Mouse (Mus musculus) limb, embryonic 15.5 days (tissue): Measurements from ENCODE around the gene 1700019N19Rik. TPM values are rescaled to one million over a fixed set of nuclear protein-coding genes. Genes with fewer than 3 reads are reported as not detected.

Source experiments
- ATAC-seq: fragments of 200-750 bp; cut with Nextera tagmentation; 2 replicates; pipeline ENCODE4 v1.8.0; 2017; ENCODE audit warnings: low read depth, moderate TSS enrichment; ENCODE audit not compliant: insufficient number of reproducible peaks, low FRiP score, low TSS enrichment
- H3K27ac ChIP-seq: fragments of 300-500 bp; sonication (generic); 2 replicates; pipeline ENCODE4 v1.5.1; 2015; ENCODE audit warnings: moderate library complexity, mild to moderate bottlenecking, inconsistent platforms
- H3K27me3 ChIP-seq: fragments of 300-500 bp; sonication (generic); 2 replicates; pipeline ENCODE4 v1.6.1; 2015; ENCODE audit warnings: inconsistent platforms
- H3K36me3 ChIP-seq: fragments of 300-500 bp; sonication (generic); 2 replicates; pipeline ENCODE4 v1.6.1; 2015; ENCODE audit warnings: inconsistent platforms
- H3K4me1 ChIP-seq: fragments of 300-500 bp; sonication (generic); 2 replicates; pipeline ENCODE4 v1.6.1; 2015; ENCODE audit warnings: inconsistent platforms
- H3K4me2 ChIP-seq: fragments of 300-500 bp; sonication (generic); 2 replicates; pipeline ENCODE4 v1.6.1; 2015; ENCODE audit warnings: mild to moderate bottlenecking, inconsistent platforms
- H3K4me3 ChIP-seq: fragments of 300-500 bp; sonication (generic); 2 replicates; pipeline ENCODE4 v1.5.1; 2015; ENCODE audit warnings: mild to moderate bottlenecking, inconsistent platforms
- H3K9ac ChIP-seq: fragments of 300-500 bp; sonication (generic); 2 replicates; pipeline ENCODE4 v1.6.1; 2015; ENCODE audit warnings: inconsistent platforms
- H3K9me3 ChIP-seq: fragments of 300-500 bp; sonication (generic); 2 replicates; pipeline ENCODE4 v1.6.1; 2016; ENCODE audit warnings: inconsistent platforms
- WGBS: fragments of 180-500 bp; shearing (Covaris S2); methylation state at CpG from one replicate; pipeline ENCODE4 v1.1.7; 2015; 5-methylcytosine and 5-hydroxymethylcytosine counted together
- polyA plus RNA-seq: library from polyadenylated mRNA; unstranded; fragments of >200 nt; fragmentation: Nextera tagmentation; extraction: Ambion mirVana; gene quantifications from 2 replicates; pipeline ENCODE4 v1.2.1, GENCODE M21; 2015

1700019N19Rik gene
- polyA plus RNA-seq, 1 experiment from 2014 or later: not detected

GRCm38 (mm10) chr19:58824316-58824715, 30.1 kb upstream of the 1700019N19Rik start:
- Histone ChIP-seq H3K9me3 (no peaks in the 10 kb centered on the region), H3K4me1 (no peaks in the 10 kb centered on the region), H3K9ac (no peak overlapping the region), H3K4me2 (no peak overlapping the region), H3K36me3 (no peaks in the 10 kb centered on the region), H3K27me3 (no peaks in the 10 kb centered on the region), H3K27ac (no peak overlapping the region), H3K4me3 (no peak overlapping the region)
- no peak for ATAC-seq
- WGBS: 55% methylated on average over 1 of the region's 1 CpGs

DNA sequence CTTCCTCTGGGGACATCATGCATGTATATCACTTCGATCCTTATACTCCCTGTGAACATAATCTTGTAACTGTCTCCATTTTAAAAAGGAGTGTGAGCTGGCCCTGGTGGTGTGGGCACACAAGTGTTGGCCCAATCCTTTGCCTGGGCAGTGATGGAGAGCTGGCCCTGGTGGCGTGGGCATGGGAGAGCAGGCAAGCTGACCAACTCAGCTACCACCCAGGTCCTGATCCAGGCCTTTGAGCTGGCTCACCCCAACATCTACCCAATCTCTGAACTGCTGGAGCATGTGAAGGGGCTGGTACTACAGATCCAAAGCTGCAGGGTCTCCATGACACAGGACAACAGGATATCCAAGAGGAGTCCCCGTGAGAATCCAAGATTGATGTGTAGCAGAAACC, 29.0 kb upstream of the 1700019N19Rik start:
- ATAC-seq: no peak
- Histone ChIP-seq H3K9me3 (no peaks in the 10 kb centered on the region), H3K27me3 (no peaks in the 10 kb centered on the region), H3K4me2 (no peak overlapping the region), H3K27ac (no peak overlapping the region), H3K4me3 (no peak overlapping the region), H3K36me3 (no peaks in the 10 kb centered on the region), H3K9ac (no peak overlapping the region), H3K4me1 (0 out of 2 replicates have a peak, but pooled peaks cover 3% of the 10 kb centered on the region)
- WGBS: 88% methylated on average over 3 of the region's 3 CpGs

GRCm38 (mm10) chr19:58822454-58823200, 28.4 kb upstream of the 1700019N19Rik start:
- no peak overlapping the region for H3K27ac ChIP-seq
- H3K36me3 ChIP-seq: no peaks in the 10 kb centered on the region
- H3K9me3 ChIP-seq: no peaks in the 10 kb centered on the region
- no peak overlapping the region for H3K9ac ChIP-seq
- H3K4me2 ChIP-seq: no peak overlapping the region
- no peak for ATAC-seq
- WGBS: 57% methylated on average over 20 of the region's 20 CpGs
- H3K27me3 ChIP-seq: no peaks in the 10 kb centered on the region
- 0 out of 2 replicates have a peak, but pooled peaks cover 3% of the 10 kb centered on the region for H3K4me1 ChIP-seq
- no peak overlapping the region for H3K4me3 ChIP-seq

DNA sequence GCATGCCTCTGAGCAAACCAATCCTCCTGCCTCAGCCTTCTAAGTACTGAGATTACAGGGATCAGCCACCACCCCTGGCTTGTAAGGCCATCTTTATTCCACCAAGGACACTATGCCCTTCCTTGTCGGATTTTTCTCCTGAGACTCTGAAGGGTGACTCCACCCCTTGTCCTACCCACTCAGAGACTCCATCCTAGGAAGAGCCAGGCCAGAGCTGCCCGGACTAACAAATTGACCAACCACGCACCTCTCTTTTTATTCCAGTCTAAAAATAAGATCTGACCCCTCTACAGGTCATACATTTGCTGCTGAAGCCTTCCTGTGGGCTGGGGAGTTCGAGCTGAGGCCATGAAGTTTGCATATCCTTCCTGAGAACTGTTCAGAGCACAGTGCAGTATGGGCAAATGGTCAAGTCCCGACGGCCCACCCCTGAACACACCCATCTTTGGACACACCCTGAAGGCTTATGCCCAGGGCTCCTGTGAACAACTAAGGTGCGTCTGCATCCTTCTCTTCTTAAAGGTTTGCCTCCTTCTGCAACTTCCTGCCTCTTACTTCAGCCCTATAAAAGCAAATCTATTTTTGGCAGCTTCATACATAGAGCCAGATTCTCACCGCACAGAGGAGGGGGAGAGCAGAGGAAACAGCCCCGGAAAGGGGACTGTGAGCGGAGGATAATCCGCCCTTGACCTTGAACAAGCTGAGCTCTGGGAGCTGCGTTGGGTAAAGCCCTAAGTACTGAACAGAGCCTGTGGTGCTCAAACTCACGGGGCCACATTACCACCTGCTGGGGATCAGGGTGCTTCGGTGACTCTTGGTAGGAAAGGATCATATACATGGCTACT, 24.5 kb upstream of the 1700019N19Rik start:
- Histone ChIP-seq H3K36me3 (no peaks in the 10 kb centered on the region), H3K4me1 (peaks cover 5% of the 10 kb centered on the region; the same call in 1 of the 2 replicates), H3K27ac (no peak overlapping the region), H3K27me3 (no peaks in the 10 kb centered on the region), H3K4me3 (no peak overlapping the region), H3K4me2 (no peak overlapping the region), H3K9ac (no peak overlapping the region), H3K9me3 (no peaks in the 10 kb centered on the region)
- 74% methylated on average over 14 of the region's 14 CpGs for WGBS
- ATAC-seq: no peak

GRCm38 (mm10) chr19:58817398-58817797, 23.1 kb upstream of the 1700019N19Rik start:
- Histone ChIP-seq H3K4me2 (no peak overlapping the region), H3K9me3 (no peaks in the 10 kb centered on the region), H3K27me3 (no peaks in the 10 kb centered on the region), H3K36me3 (no peaks in the 10 kb centered on the region), H3K4me3 (no peak overlapping the region), H3K9ac (no peak overlapping the region), H3K27ac (no peak overlapping the region), H3K4me1 (peaks cover 5% of the 10 kb centered on the region; the same call in 1 of the 2 replicates)
- whole genome bisulfite sequencing: 82% methylated on average over 11 of the region's 11 CpGs
- no peak for ATAC-seq

- no peaks in the 10 kb centered on the region for H3K9me3 ChIP-seq
- no peaks in the 10 kb centered on the region for H3K27me3 ChIP-seq
- no peak overlapping the region for H3K4me2 ChIP-seq
- 46% methylated on average over 17 of the region's 17 CpGs for WGBS
- peaks cover 5% of the 10 kb centered on the region; the same call in 1 of the 2 replicates for H3K4me1 ChIP-seq
- no peak overlapping the region for H3K4me3 ChIP-seq
- no peak overlapping the region for H3K27ac ChIP-seq
- no peak for ATAC-seq
- no peak overlapping the region for H3K9ac ChIP-seq
- no peaks in the 10 kb centered on the region for H3K36me3 ChIP-seq
These were observed 22.3 kb upstream of the 1700019N19Rik start for GRCm38 (mm10) chr19:58816453-58817041.

- ATAC-seq: no peak
- Histone ChIP-seq H3K4me2 (no peak overlapping the region), H3K27ac (no peak overlapping the region), H3K4me1 (peaks cover 5% of the 10 kb centered on the region; the same call in 1 of the 2 replicates), H3K4me3 (no peak overlapping the region), H3K36me3 (no peaks in the 10 kb centered on the region), H3K9ac (no peak overlapping the region), H3K9me3 (no peaks in the 10 kb centered on the region), H3K27me3 (no peaks in the 10 kb centered on the region)
- 83% methylated on average over 13 of the region's 13 CpGs for WGBS
These were observed 21.1 kb upstream of the 1700019N19Rik start for GRCm38 (mm10) chr19:58815179-58815922.

DNA sequence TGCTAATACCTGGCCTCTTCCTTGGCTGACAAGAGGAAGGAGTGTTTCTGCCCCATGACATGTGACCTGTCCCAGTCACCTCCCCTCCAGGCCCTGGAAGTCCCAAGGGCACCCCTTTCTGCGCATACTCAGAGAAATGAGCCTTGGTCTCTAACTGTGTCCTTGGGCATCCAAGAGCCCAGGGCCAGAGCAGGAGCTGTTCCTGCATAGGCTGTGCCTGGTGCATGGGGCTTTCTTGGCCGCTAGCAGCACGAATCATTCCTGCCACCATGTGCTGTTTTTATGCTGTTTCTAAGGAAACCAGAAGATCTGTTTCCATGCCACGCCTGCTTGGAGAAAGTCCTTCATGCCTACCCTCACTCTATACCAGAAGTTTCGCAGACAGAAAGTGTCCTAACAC, 16.3 kb upstream of the 1700019N19Rik start:
- 73% methylated on average over 5 of the region's 5 CpGs for WGBS

GRCm38 (mm10) chr19:58808864-58809263, 14.6 kb upstream of the 1700019N19Rik start:
- H3K9me3 ChIP-seq: no peaks in the 10 kb centered on the region
- no peaks in the 10 kb centered on the region for H3K27me3 ChIP-seq
- H3K27ac ChIP-seq: no peak overlapping the region
- ATAC-seq: no peak
- no peaks in the 10 kb centered on the region for H3K36me3 ChIP-seq
- no peak overlapping the region for H3K4me2 ChIP-seq
- no peak overlapping the region for H3K9ac ChIP-seq
- WGBS: 76% methylated on average over 6 of the region's 6 CpGs
- H3K4me1 ChIP-seq: no peaks in the 10 kb centered on the region
- H3K4me3 ChIP-seq: no peak overlapping the region

More for the DNA sequence above, 16.3 kb upstream of the 1700019N19Rik start:
- Histone ChIP-seq H3K4me2 (no peak overlapping the region), H3K36me3 (no peaks in the 10 kb centered on the region), H3K4me3 (no peak overlapping the region), H3K27me3 (no peaks in the 10 kb centered on the region), H3K4me1 (no peaks in the 10 kb centered on the region), H3K9me3 (no peaks in the 10 kb centered on the region), H3K27ac (no peak overlapping the region), H3K9ac (no peak overlapping the region)
- no peak for ATAC-seq

DNA sequence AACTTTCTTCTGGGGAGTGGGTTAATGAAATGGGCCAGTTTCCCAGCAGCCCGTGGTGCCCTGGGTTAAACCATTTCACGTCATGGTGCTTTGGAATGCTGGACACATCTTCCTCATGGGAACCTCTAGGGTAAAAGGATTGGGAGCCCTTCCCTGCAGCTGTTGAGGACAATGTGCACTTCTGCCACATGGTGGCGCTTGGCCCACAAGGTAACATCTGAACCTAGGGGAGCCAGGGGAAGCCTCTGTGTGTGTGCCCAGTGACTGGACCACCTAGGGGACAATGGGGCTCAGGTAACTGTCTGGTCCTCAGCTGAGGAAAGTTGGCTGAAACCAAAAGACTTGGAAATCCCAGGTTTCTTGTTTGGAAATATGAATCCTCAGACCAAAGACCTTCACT, 12.1 kb upstream of the 1700019N19Rik start:
- Histone ChIP-seq H3K4me1 (no peaks in the 10 kb centered on the region), H3K4me3 (no peak overlapping the region), H3K9me3 (no peaks in the 10 kb centered on the region), H3K27ac (no peak overlapping the region), H3K36me3 (no peaks in the 10 kb centered on the region), H3K9ac (no peak overlapping the region), H3K4me2 (no peak overlapping the region), H3K27me3 (no peaks in the 10 kb centered on the region)
- ATAC-seq: no peak
- WGBS: 3% methylated on average over 3 of the region's 3 CpGs

- WGBS: 88% methylated on average over 9 of the region's 9 CpGs
- no peak for ATAC-seq
These were observed 11.0 kb upstream of the 1700019N19Rik start for GRCm38 (mm10) chr19:58805191-58805779.

More at GRCm38 (mm10) chr19:58805191-58805779, 11.0 kb upstream of the 1700019N19Rik start:
- Histone ChIP-seq H3K4me1 (no peaks in the 10 kb centered on the region), H3K27ac (no peak overlapping the region), H3K4me2 (no peak overlapping the region), H3K4me3 (no peak overlapping the region), H3K9ac (no peak overlapping the region), H3K36me3 (no peaks in the 10 kb centered on the region), H3K27me3 (no peaks in the 10 kb centered on the region), H3K9me3 (no peaks in the 10 kb centered on the region)
